13 mouse cellular contexts compared by ENCODE assay signal in the genomic region with DNA sequence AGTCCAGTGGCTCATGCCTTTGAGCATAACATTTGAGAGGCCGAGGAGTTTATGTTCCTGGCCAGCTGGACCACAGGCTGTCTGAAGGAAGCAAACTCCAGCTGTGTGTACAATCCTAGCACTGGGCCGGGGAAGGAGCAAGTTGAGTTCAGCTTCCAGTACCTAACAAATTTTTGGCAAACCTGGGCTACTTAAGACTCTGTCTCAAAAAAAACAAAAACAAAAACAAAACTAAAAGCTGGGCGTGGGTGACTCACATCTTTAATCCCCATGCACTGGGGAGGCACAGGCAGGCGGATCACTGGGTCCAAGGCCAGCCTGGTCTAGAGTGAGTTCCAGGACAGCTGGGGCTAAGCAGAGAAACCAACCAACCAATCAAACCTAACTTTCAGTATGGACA. TPM values are rescaled to one million over a fixed set of nuclear protein-coding genes. Genes with fewer than 3 reads are reported as not detected.
DNase-seq lines count a peak whose midpoint lies in the region; ATAC-seq lines count a peak whose summit lies in the region.
"Had no signal": no experiment of that assay in that cellular context is flagged by ENCODE, and none has a peak within 500 bp of the region (broad histone marks: within the 10 kb centered on the region; RNA-seq: fewer than 3 reads in every experiment).

No protein-coding gene starts in this region.

- H3K36me3 ChIP-seq in heart, embryonic 10.5 days = no peaks in the 10 kb centered on the region
- no peaks in the 10 kb centered on the region for H3K36me3 ChIP-seq in lung, embryonic 16.5 days (ENCODE audit: control insufficient read depth, insufficient read depth, low read length)
- no peaks in the 10 kb centered on the region for H3K36me3 ChIP-seq in embryonic facial prominence, embryonic 15.5 days
- H3K36me3 ChIP-seq in stomach, embryonic 14.5 days (ENCODE audit: control insufficient read depth, insufficient read depth, low read length) = no peaks in the 10 kb centered on the region
- H3K36me3 ChIP-seq: limb, embryonic 13.5 days had no signal

- no peaks in the 10 kb centered on the region for H3K27me3 ChIP-seq in heart, embryonic 10.5 days (ENCODE audit: insufficient read depth, poor library complexity, severe bottlenecking)
- H3K27me3 ChIP-seq in lung, embryonic 16.5 days (ENCODE audit: control insufficient read depth, insufficient read depth, low read depth, low read length) = no peaks in the 10 kb centered on the region
- no peaks in the 10 kb centered on the region for H3K27me3 ChIP-seq in embryonic facial prominence, embryonic 15.5 days
- H3K27me3 ChIP-seq in stomach, embryonic 14.5 days (ENCODE audit: control insufficient read depth, insufficient read depth, low read length) = no peaks in the 10 kb centered on the region
- H3K27me3 ChIP-seq: limb, embryonic 13.5 days had no signal

- H3K9me3 ChIP-seq in heart, embryonic 10.5 days = no peaks in the 10 kb centered on the region
- no peaks in the 10 kb centered on the region for H3K9me3 ChIP-seq in lung, embryonic 16.5 days (ENCODE audit: control insufficient read depth, low read length)
- H3K9me3 ChIP-seq in embryonic facial prominence, embryonic 15.5 days (replicated peaks) = no peaks in the 10 kb centered on the region
- no peaks in the 10 kb centered on the region for H3K9me3 ChIP-seq in stomach, embryonic 14.5 days (ENCODE audit: control insufficient read depth, low read depth, low read length)
- H3K9me3 ChIP-seq: limb, embryonic 13.5 days; megakaryocyte, embryonic 14.5 days had no signal

- no peak overlapping the region for H3K4me3 ChIP-seq in heart, embryonic 10.5 days
- H3K4me3 ChIP-seq in lung, embryonic 16.5 days (ENCODE audit: low read length) = no peak overlapping the region
- no peak overlapping the region for H3K4me3 ChIP-seq in embryonic facial prominence, embryonic 15.5 days (replicated peaks)
- H3K4me3 ChIP-seq in stomach, embryonic 14.5 days (ENCODE audit: low read depth, low read length) = no peak overlapping the region
- H3K4me3 ChIP-seq: limb, embryonic 13.5 days; megakaryocyte, embryonic 14.5 days had no signal

- H3K4me2 ChIP-seq in lung, embryonic 16.5 days (ENCODE audit: low read depth, low read length) = no peak overlapping the region
- no peak overlapping the region for H3K4me2 ChIP-seq in embryonic facial prominence, embryonic 15.5 days (replicated peaks)
- no peak overlapping the region for H3K4me2 ChIP-seq in stomach, embryonic 14.5 days (replicated peaks; ENCODE audit: low read depth, low read length)
- H3K4me2 ChIP-seq: hindbrain, embryonic 14.5 days; limb, embryonic 13.5 days had no signal

- no peak for ATAC-seq in lung, embryonic 16.5 days (ENCODE audit: low read depth)
- ATAC-seq in embryonic facial prominence, embryonic 15.5 days (ENCODE audit: insufficient number of reproducible peaks, low FRiP score, low TSS enrichment, low read depth) = no peak
- peak; percentile 24; the same call in 1 of the 2 replicates for ATAC-seq in stomach, embryonic 14.5 days (ENCODE audit: insufficient number of reproducible peaks, insufficient read depth, low FRiP score, low read depth)
- ATAC-seq: activated CD4-positive, CD25-positive, alpha-beta regulatory T cell, adult 4 months had no signal

- H3K4me1 ChIP-seq in heart, embryonic 10.5 days = peaks cover 77% of the 10 kb centered on the region
- peaks cover 41% of the 10 kb centered on the region for H3K4me1 ChIP-seq in lung, embryonic 16.5 days (replicated peaks; ENCODE audit: control insufficient read depth, insufficient read depth, low read length)
- peaks cover 58% of the 10 kb centered on the region for H3K4me1 ChIP-seq in embryonic facial prominence, embryonic 15.5 days
- H3K4me1 ChIP-seq in stomach, embryonic 14.5 days (ENCODE audit: control insufficient read depth, insufficient read depth, low read length) = peaks cover 28% of the 10 kb centered on the region

- peak overlapping the region; percentile 3; the same call in 1 of the 2 replicates for H3K27ac ChIP-seq in heart, embryonic 10.5 days
- H3K27ac ChIP-seq in lung, embryonic 16.5 days (ENCODE audit: low read length) = peak overlapping the region; percentile 72
- peak overlapping the region; percentile 65 for H3K27ac ChIP-seq in embryonic facial prominence, embryonic 15.5 days (replicated peaks)
- peak overlapping the region; percentile 67 for H3K27ac ChIP-seq in stomach, embryonic 14.5 days (ENCODE audit: low read length)
- H3K27ac ChIP-seq: hindbrain, embryonic 14.5 days had no signal

- no peak for DNase-seq in heart, embryonic 10.5 days (ENCODE audit: low spot score)
- no peak for DNase-seq in heart, adult 8-10 months (ENCODE audit: low spot score)
- DNase-seq in lung, postnatal 10 days = no peak
- DNase-seq in urinary bladder, postnatal 10 days (ENCODE audit: low spot score) = no peak
- DNase-seq: cerebellum, adult 11 months had no signal

- 84% methylated on average over 4 of the region's 4 CpGs for WGBS in heart, embryonic 10.5 days
- 46% methylated on average over 4 of the region's 4 CpGs for WGBS in lung, embryonic 16.5 days
- WGBS in embryonic facial prominence, embryonic 15.5 days = 59% methylated on average over 4 of the region's 4 CpGs
- WGBS in stomach, embryonic 14.5 days = 71% methylated on average over 4 of the region's 4 CpGs

- H3K9ac ChIP-seq in lung, embryonic 16.5 days (ENCODE audit: low read length) = 0 out of 2 replicates have a peak overlapping the region, but pooled peaks have one; percentile 2
- no peak overlapping the region for H3K9ac ChIP-seq in embryonic facial prominence, embryonic 15.5 days
- no peak overlapping the region for H3K9ac ChIP-seq in stomach, embryonic 14.5 days (replicated peaks; ENCODE audit: low read depth, low read length)
- H3K9ac ChIP-seq: hindbrain, embryonic 14.5 days had no signal

RNA-seq across cellular contexts. Expression of a gene that starts 10.6 kb away (rescaled TPM):
- 12.2 and 15.2 TPM in 2 replicates for polyA plus RNA-seq in heart, embryonic 10.5 days (2016; fragmentation: Nextera tagmentation; extraction: Ambion mirVana)
- total RNA-seq in heart, adult 8-10 months (2022) = 10 to 100 TPM; 10.8 to 13.4 (median 11.2) TPM
- 14.4 and 14.8 TPM in 2 replicates for polyA plus RNA-seq in lung, embryonic 16.5 days (2015; fragmentation: Nextera tagmentation; extraction: Ambion mirVana)
- 18.6 and 19.6 TPM in 2 replicates for polyA plus RNA-seq in embryonic facial prominence, embryonic 15.5 days (2015; fragmentation: Nextera tagmentation; extraction: Ambion mirVana)
- polyA plus RNA-seq in stomach, embryonic 14.5 days (2014; fragmentation: Nextera tagmentation; extraction: Ambion mirVana) = 4.2 and 4.3 TPM in 2 replicates

RNA-seq across cellular contexts. Expression of a gene that starts 21.5 kb away (rescaled TPM):
- 23.9 and 24.5 TPM in 2 replicates for polyA plus RNA-seq in heart, embryonic 10.5 days (2016; fragmentation: Nextera tagmentation; extraction: Ambion mirVana)
- 1 to 10 TPM; 5.4 to 8.2 (median 7.1) TPM for total RNA-seq in heart, adult 8-10 months (2022)
- polyA plus RNA-seq in lung, embryonic 16.5 days (2015; fragmentation: Nextera tagmentation; extraction: Ambion mirVana) = 23.3 and 26.2 TPM in 2 replicates
- polyA plus RNA-seq in embryonic facial prominence, embryonic 15.5 days (2015; fragmentation: Nextera tagmentation; extraction: Ambion mirVana) = 25.7 and 29.5 TPM in 2 replicates
- 26.2 and 30.4 TPM in 2 replicates for polyA plus RNA-seq in stomach, embryonic 14.5 days (2014; fragmentation: Nextera tagmentation; extraction: Ambion mirVana)

RNA-seq across cellular contexts. Expression of a gene that starts 29.5 kb away (rescaled TPM):
- 0.20 and 1.0 TPM in 2 replicates for polyA plus RNA-seq in heart, embryonic 10.5 days (2016; fragmentation: Nextera tagmentation; extraction: Ambion mirVana)
- 100 to 1,000 TPM; 132 to 332 (median 244) TPM for total RNA-seq in heart, adult 8-10 months (2022)
- polyA plus RNA-seq in lung, embryonic 16.5 days (2015; fragmentation: Nextera tagmentation; extraction: Ambion mirVana) = 0.29 TPM in 1 of 2 replicates, not detected in the other
- 0.25 and 0.40 TPM in 2 replicates for polyA plus RNA-seq in embryonic facial prominence, embryonic 15.5 days (2015; fragmentation: Nextera tagmentation; extraction: Ambion mirVana)
- 0.39 TPM in 1 of 2 replicates, not detected in the other for polyA plus RNA-seq in stomach, embryonic 14.5 days (2014; fragmentation: Nextera tagmentation; extraction: Ambion mirVana)
- total RNA-seq: layer of hippocampus, postnatal 14 days had no signal

RNA-seq across cellular contexts. Expression of a gene that starts 32.1 kb away (rescaled TPM):
- 16.7 and 19.0 TPM in 2 replicates for polyA plus RNA-seq in heart, embryonic 10.5 days (2016; fragmentation: Nextera tagmentation; extraction: Ambion mirVana)
- 100 to 1,000 TPM; 251 to 540 (median 405) TPM for total RNA-seq in heart, adult 8-10 months (2022)
- 17.9 and 20.0 TPM in 2 replicates for polyA plus RNA-seq in lung, embryonic 16.5 days (2015; fragmentation: Nextera tagmentation; extraction: Ambion mirVana)
- 17.6 and 21.6 TPM in 2 replicates for polyA plus RNA-seq in embryonic facial prominence, embryonic 15.5 days (2015; fragmentation: Nextera tagmentation; extraction: Ambion mirVana)
- polyA plus RNA-seq in stomach, embryonic 14.5 days (2014; fragmentation: Nextera tagmentation; extraction: Ambion mirVana) = 16.8 and 19.4 TPM in 2 replicates

RNA-seq across cellular contexts. Expression of a gene that starts 57.1 kb away (rescaled TPM):
- polyA plus RNA-seq in heart, embryonic 10.5 days (2016; fragmentation: Nextera tagmentation; extraction: Ambion mirVana) = 1.5 and 2.5 TPM in 2 replicates
- total RNA-seq in heart, adult 8-10 months (2022) = 10 to 100 TPM in 3 of 4 experiments, 1 to 10 TPM in 1; 8.6 to 16.3 (median 11.7) TPM
- 3.5 and 4.4 TPM in 2 replicates for polyA plus RNA-seq in lung, embryonic 16.5 days (2015; fragmentation: Nextera tagmentation; extraction: Ambion mirVana)
- polyA plus RNA-seq in embryonic facial prominence, embryonic 15.5 days (2015; fragmentation: Nextera tagmentation; extraction: Ambion mirVana) = 3.8 and 4.3 TPM in 2 replicates
- polyA plus RNA-seq in stomach, embryonic 14.5 days (2014; fragmentation: Nextera tagmentation; extraction: Ambion mirVana) = 6.2 and 8.4 TPM in 2 replicates

Comparison
In these comparisons a context has a peak if more than half of its experiments do, and no peak if none do; other contexts are left out.
1. H3K27ac ChIP-seq: peak in every context shown above with its lines; median percentile 72 in lung, embryonic 16.5 days; 67 in stomach, embryonic 14.5 days; 65 in embryonic facial prominence, embryonic 15.5 days; 3 in heart, embryonic 10.5 days.